Mouse (Mus musculus): Measurements from ENCODE around the gene Gstm4. TPM values are rescaled to one million over a fixed set of nuclear protein-coding genes. Genes with fewer than 3 reads are reported as not detected.

Gstm4 gene
- total and polyA plus RNA-seq, 3 experiments, result 2.9 to 19.1 (median 7.0) TPM

DNA sequence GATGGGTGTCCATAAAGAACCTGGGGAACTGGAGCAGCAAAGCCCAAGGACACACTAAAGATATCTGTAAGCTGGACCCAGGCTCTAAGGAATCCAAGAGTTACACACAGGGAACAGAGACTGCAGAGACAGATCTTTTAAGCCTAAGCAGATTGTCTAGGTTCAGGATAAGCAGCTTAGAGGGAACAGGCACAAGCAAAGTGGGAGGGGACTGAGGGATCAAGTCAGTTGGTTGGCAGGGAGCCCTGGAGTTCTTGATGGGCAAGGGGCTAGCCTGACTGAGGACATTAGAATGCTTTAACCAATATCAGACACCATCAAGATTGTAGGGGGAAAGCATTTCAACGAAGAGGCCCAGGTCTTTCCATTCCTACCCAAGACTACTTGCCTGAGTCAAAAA lies 49.5 kb upstream of the Gstm4 start:
- Histone ChIP-seq H3K27ac (ENCODE audit: insufficient read depth, low read depth) (no peak overlapping the region), H3K36me3 (replicated peaks in 1 of 2; ENCODE audit: control insufficient read depth in 1 of 2, insufficient read depth in 1 of 2, low read length in 1 of 2) (peaks cover 5 to 40% of the 10 kb centered on the region in 2 experiments), H3K4me3 (replicated peaks in 1 of 3; ENCODE audit: low read depth in 2 of 3, low read length in 2 of 3, poor library complexity in 1 of 3) (no peak overlapping the region), H3K9ac (ENCODE audit: insufficient read depth, low read depth) (no peak overlapping the region), H3K79me2 (replicated peaks; ENCODE audit: control insufficient read depth, extremely low read depth, insufficient read depth, poor library complexity, severe bottlenecking) (no peaks in the 10 kb centered on the region), H3K4me2 (ENCODE audit: insufficient read depth, low read depth, poor library complexity, severe bottlenecking) (no peak overlapping the region), H3K4me1 (ENCODE audit: control insufficient read depth in 1 of 2, insufficient read depth in 2 of 2) (peaks cover 4 to 35% of the 10 kb centered on the region in 2 experiments), H3K27me3 (replicated peaks) (no peaks in the 10 kb centered on the region), H3K9me3 (replicated peaks; ENCODE audit: low read length) (no peaks in the 10 kb centered on the region)
- in situ Hi-C loops (cut with MboI; ENCODE audit: low pct_ligation_motif_present, low pct_unique_long_range_greater_than_20kb, low sequenced_read_pairs) (no loop called here), dilution Hi-C loops (cut with MboI; ENCODE audit: extremely low pct_ligation_motif_present, extremely low pct_unique_long_range_greater_than_20kb, low sequenced_read_pairs) (no loop called here)
- TF ChIP-seq UBTF (IDR thresholded peaks at IDR 0.05; ENCODE audit: low read depth, low read length), result no peak
- no peak for TF ChIP-seq PAX5 (IDR thresholded peaks at IDR 0.05; ENCODE audit: low read length)
- no peak for TF ChIP-seq ZMIZ1 (IDR thresholded peaks at IDR 0.05; ENCODE audit: low read depth, low read length)
- no peak for TF ChIP-seq MAZ (IDR thresholded peaks at IDR 0.05; ENCODE audit: low read depth, low read length)
- TF ChIP-seq NELFE (IDR thresholded peaks at IDR 0.05; ENCODE audit: low read depth, low read length), result no peak
- TF ChIP-seq MXI1 (IDR thresholded peaks at IDR 0.05; ENCODE audit: low read depth, low read length), result no peak
- no peak for TF ChIP-seq POLR2A (IDR thresholded peaks at IDR 0.05; ENCODE audit: low read depth, low read length)
- TF ChIP-seq CHD2 (IDR thresholded peaks at IDR 0.05; ENCODE audit: low read length), result no peak
- TF ChIP-seq RAD21 (IDR thresholded peaks at IDR 0.05; ENCODE audit: low read depth, low read length), result no peak
- no peak for TF ChIP-seq GABPA (IDR thresholded peaks at IDR 0.05; ENCODE audit: insufficient replicate concordance, low read depth, low read length)
- no peak for TF ChIP-seq USF2 (conservative IDR thresholded peaks at IDR 0.05; ENCODE audit: low read depth, low read length)
- TF ChIP-seq CTCF (conservative IDR thresholded peaks at IDR 0.05 in 1 of 2, IDR thresholded peaks at IDR 0.05 in 1 of 2; ENCODE audit: low read depth in 2 of 2, low read length in 2 of 2), result no peak
- TF ChIP-seq ELF1 (IDR thresholded peaks at IDR 0.05; ENCODE audit: low read depth, low read length), result no peak
- TF ChIP-seq JUN (IDR thresholded peaks at IDR 0.05; ENCODE audit: insufficient read depth, low read depth, low read length), result no peak
- no peak for TF ChIP-seq MYC (IDR thresholded peaks at IDR 0.05; ENCODE audit: low read depth, low read length)
- no peak for DNase-seq (ENCODE audit: extremely low read depth)

DNA sequence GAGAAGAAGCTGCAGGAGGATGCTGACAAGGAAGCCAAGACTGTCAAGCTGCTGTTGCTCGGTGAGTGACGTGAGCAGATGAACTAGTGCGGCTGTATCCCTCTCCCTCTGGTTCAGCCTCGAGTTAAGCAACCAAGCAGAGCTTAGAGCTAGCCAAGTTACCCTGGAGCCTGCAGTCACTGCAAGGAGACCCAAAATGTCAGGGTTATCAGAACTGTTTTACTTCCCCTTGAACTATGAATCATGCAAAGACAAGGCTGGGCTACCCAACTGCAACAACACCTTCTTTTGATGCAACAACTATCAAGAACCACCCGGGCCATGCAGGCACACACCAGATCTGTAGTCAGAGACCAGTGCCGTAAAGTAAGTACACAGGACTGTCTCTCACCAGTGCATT lies 48.6 kb upstream of the Gstm4 start:
- Histone ChIP-seq H3K4me3 (replicated peaks in 1 of 3; ENCODE audit: low read depth in 2 of 3, low read length in 2 of 3, poor library complexity in 1 of 3) (no peak overlapping the region), H3K79me2 (replicated peaks; ENCODE audit: control insufficient read depth, extremely low read depth, insufficient read depth, poor library complexity, severe bottlenecking) (no peaks in the 10 kb centered on the region)
- DNase-seq (ENCODE audit: extremely low read depth), result no peak

More for the DNA sequence above, 48.6 kb upstream of the Gstm4 start:
- Histone ChIP-seq H3K36me3 (replicated peaks in 1 of 2; ENCODE audit: control insufficient read depth in 1 of 2, insufficient read depth in 1 of 2, low read length in 1 of 2) (peaks cover 0 to 34% of the 10 kb centered on the region in 2 experiments), H3K9me3 (replicated peaks; ENCODE audit: low read length) (no peaks in the 10 kb centered on the region), H3K4me2 (ENCODE audit: insufficient read depth, low read depth, poor library complexity, severe bottlenecking) (no peak overlapping the region), H3K4me1 (ENCODE audit: control insufficient read depth in 1 of 2, insufficient read depth in 2 of 2) (peaks cover 4 to 43% of the 10 kb centered on the region in 2 experiments), H3K27me3 (replicated peaks) (no peaks in the 10 kb centered on the region), H3K27ac (ENCODE audit: insufficient read depth, low read depth) (no peak overlapping the region), H3K9ac (ENCODE audit: insufficient read depth, low read depth) (no peak overlapping the region)
- in situ Hi-C loops (cut with MboI; ENCODE audit: low pct_ligation_motif_present, low pct_unique_long_range_greater_than_20kb, low sequenced_read_pairs), result no loop called here
- TF ChIP-seq MAZ (IDR thresholded peaks at IDR 0.05; ENCODE audit: low read depth, low read length) (no peak), BHLHE40 (IDR thresholded peaks at IDR 0.05; ENCODE audit: low read depth, low read length) (no peak), MXI1 (IDR thresholded peaks at IDR 0.05; ENCODE audit: low read depth, low read length) (no peak), CHD2 (IDR thresholded peaks at IDR 0.05; ENCODE audit: low read length) (no peak), NELFE (IDR thresholded peaks at IDR 0.05; ENCODE audit: low read depth, low read length) (no peak), SMC3 (IDR thresholded peaks at IDR 0.05; ENCODE audit: low read depth, low read length) (no peak), ZMIZ1 (IDR thresholded peaks at IDR 0.05; ENCODE audit: low read depth, low read length) (no peak), RAD21 (IDR thresholded peaks at IDR 0.05; ENCODE audit: low read depth, low read length) (no peak)
- dilution Hi-C loops (cut with MboI; ENCODE audit: extremely low pct_ligation_motif_present, extremely low pct_unique_long_range_greater_than_20kb, low sequenced_read_pairs), result no loop called here
